Mouse (Mus musculus): Measurements from ENCODE around the gene Auts2. TPM values are rescaled to one million over a fixed set of nuclear protein-coding genes. Genes with fewer than 3 reads are reported as not detected.

The Auts2 gene
- polyA plus RNA-seq, 1 experiment from 2014 or later = 70.3 TPM

- no peak for DNase-seq (ENCODE audit: low spot score)
- no peak for ATAC-seq (ENCODE audit: low FRiP score)
These were observed 244.1 kb downstream of the Auts2 start for GRCm38 (mm10) chr5:132298996-132299395.

GRCm38 (mm10) chr5:132297309-132297708 is 245.8 kb downstream of the Auts2 start:
- no peak overlapping the region for H3K9ac ChIP-seq (ENCODE audit: low read depth, low read length)
- no peaks in the 10 kb centered on the region for H3K36me3 ChIP-seq (ENCODE audit: control insufficient read depth, insufficient read depth, low read length)
- H3K4me2 ChIP-seq (replicated peaks; ENCODE audit: low read depth, low read length) = no peak overlapping the region
- H3K4me3 ChIP-seq (ENCODE audit: low read depth, low read length) = no peak overlapping the region
- H3K27ac ChIP-seq (ENCODE audit: low read depth, low read length) = no peak overlapping the region
- H3K9me3 ChIP-seq (ENCODE audit: control insufficient read depth, low read length) = no peaks in the 10 kb centered on the region
- ATAC-seq (ENCODE audit: low FRiP score) (no peak), DNase-seq (ENCODE audit: low spot score) (no peak)
- H3K4me1 ChIP-seq (replicated peaks; ENCODE audit: control insufficient read depth, insufficient read depth, low read length) = no peaks in the 10 kb centered on the region; the same call in 1 of the 2 replicates
- H3K27me3 ChIP-seq (ENCODE audit: control insufficient read depth, insufficient read depth, low read length) = no peaks in the 10 kb centered on the region
- whole genome bisulfite sequencing = 90% methylated on average over 7 of the region's 7 CpGs

More at GRCm38 (mm10) chr5:132298996-132299395, 244.1 kb downstream of the Auts2 start:
- H3K36me3 ChIP-seq (ENCODE audit: control insufficient read depth, insufficient read depth, low read length) = no peaks in the 10 kb centered on the region
- no peak overlapping the region for H3K9ac ChIP-seq (ENCODE audit: low read depth, low read length)
- no peaks in the 10 kb centered on the region for H3K27me3 ChIP-seq (ENCODE audit: control insufficient read depth, insufficient read depth, low read length)
- no peaks in the 10 kb centered on the region; the same call in 1 of the 2 replicates for H3K4me1 ChIP-seq (replicated peaks; ENCODE audit: control insufficient read depth, insufficient read depth, low read length)
- H3K4me3 ChIP-seq (ENCODE audit: low read depth, low read length) = no peak overlapping the region
- no peaks in the 10 kb centered on the region for H3K9me3 ChIP-seq (ENCODE audit: control insufficient read depth, low read length)
- H3K27ac ChIP-seq (ENCODE audit: low read depth, low read length) = no peak overlapping the region
- no peak overlapping the region for H3K4me2 ChIP-seq (replicated peaks; ENCODE audit: low read depth, low read length)

- WGBS = 26% methylated on average over 3 of the region's 3 CpGs
- no peak overlapping the region for H3K9ac ChIP-seq (ENCODE audit: low read depth, low read length)
- no peak for ATAC-seq (ENCODE audit: low FRiP score)
- H3K27ac ChIP-seq (ENCODE audit: low read depth, low read length) = no peak overlapping the region
- no peaks in the 10 kb centered on the region for H3K9me3 ChIP-seq (ENCODE audit: control insufficient read depth, low read length)
- no peaks in the 10 kb centered on the region for H3K27me3 ChIP-seq (ENCODE audit: control insufficient read depth, insufficient read depth, low read length)
- no peak for DNase-seq (ENCODE audit: low spot score)
- no peak overlapping the region for H3K4me3 ChIP-seq (ENCODE audit: low read depth, low read length)
- H3K36me3 ChIP-seq (ENCODE audit: control insufficient read depth, insufficient read depth, low read length) = no peaks in the 10 kb centered on the region
- H3K4me1 ChIP-seq (replicated peaks; ENCODE audit: control insufficient read depth, insufficient read depth, low read length) = peaks cover 9% of the 10 kb centered on the region
- no peak overlapping the region for H3K4me2 ChIP-seq (replicated peaks; ENCODE audit: low read depth, low read length)
These were observed 248.7 kb downstream of the Auts2 start for GRCm38 (mm10) chr5:132294469-132294868.

- Histone ChIP-seq H3K4me3 (ENCODE audit: low read depth, low read length) (no peak overlapping the region), H3K4me1 (replicated peaks; ENCODE audit: control insufficient read depth, insufficient read depth, low read length) (peaks cover 9% of the 10 kb centered on the region), H3K9ac (ENCODE audit: low read depth, low read length) (no peak overlapping the region), H3K27ac (ENCODE audit: low read depth, low read length) (no peak overlapping the region), H3K27me3 (ENCODE audit: control insufficient read depth, insufficient read depth, low read length) (no peaks in the 10 kb centered on the region), H3K9me3 (ENCODE audit: control insufficient read depth, low read length) (no peaks in the 10 kb centered on the region), H3K4me2 (replicated peaks; ENCODE audit: low read depth, low read length) (no peak overlapping the region), H3K36me3 (ENCODE audit: control insufficient read depth, insufficient read depth, low read length) (no peaks in the 10 kb centered on the region)
- no peak for DNase-seq (ENCODE audit: low spot score)
- 83% methylated on average over 2 of the region's 2 CpGs for WGBS
- no peak for ATAC-seq (ENCODE audit: low FRiP score)
These were observed 250.2 kb downstream of the Auts2 start for GRCm38 (mm10) chr5:132292932-132293331.

GRCm38 (mm10) chr5:132290606-132291535 is 252.3 kb downstream of the Auts2 start:
- H3K9me3 ChIP-seq (ENCODE audit: control insufficient read depth, low read length) = no peaks in the 10 kb centered on the region
- ATAC-seq (ENCODE audit: low FRiP score) (peak; percentile 75), DNase-seq (ENCODE audit: low spot score) (peak; percentile 47)
- H3K27ac ChIP-seq (ENCODE audit: low read depth, low read length) = peak overlapping the region; percentile 63
- no peak overlapping the region for H3K9ac ChIP-seq (ENCODE audit: low read depth, low read length)
- H3K36me3 ChIP-seq (ENCODE audit: control insufficient read depth, insufficient read depth, low read length) = no peaks in the 10 kb centered on the region
- no peaks in the 10 kb centered on the region for H3K27me3 ChIP-seq (ENCODE audit: control insufficient read depth, insufficient read depth, low read length)
- H3K4me3 ChIP-seq (ENCODE audit: low read depth, low read length) = no peak overlapping the region
- peaks cover 9% of the 10 kb centered on the region for H3K4me1 ChIP-seq (replicated peaks; ENCODE audit: control insufficient read depth, insufficient read depth, low read length)
- H3K4me2 ChIP-seq (replicated peaks; ENCODE audit: low read depth, low read length) = no peak overlapping the region
- WGBS = 30% methylated on average over 13 of the region's 13 CpGs

GRCm38 (mm10) chr5:132283741-132284140 is 259.4 kb downstream of the Auts2 start:
- DNase-seq (ENCODE audit: low spot score) = no peak
- Histone ChIP-seq H3K9me3 (ENCODE audit: control insufficient read depth, low read length) (no peaks in the 10 kb centered on the region), H3K27ac (ENCODE audit: low read depth, low read length) (no peak overlapping the region), H3K4me2 (replicated peaks; ENCODE audit: low read depth, low read length) (no peak overlapping the region), H3K27me3 (ENCODE audit: control insufficient read depth, insufficient read depth, low read length) (no peaks in the 10 kb centered on the region), H3K4me1 (replicated peaks; ENCODE audit: control insufficient read depth, insufficient read depth, low read length) (no peaks in the 10 kb centered on the region), H3K9ac (ENCODE audit: low read depth, low read length) (no peak overlapping the region), H3K36me3 (ENCODE audit: control insufficient read depth, insufficient read depth, low read length) (no peaks in the 10 kb centered on the region), H3K4me3 (ENCODE audit: low read depth, low read length) (no peak overlapping the region)
- WGBS = 80% methylated on average over 3 of the region's 3 CpGs
- ATAC-seq (ENCODE audit: low FRiP score) = no peak

GRCm38 (mm10) chr5:132274098-132274898 is 268.8 kb downstream of the Auts2 start:
- Histone ChIP-seq H3K4me1 (replicated peaks; ENCODE audit: control insufficient read depth, insufficient read depth, low read length) (no peaks in the 10 kb centered on the region), H3K27me3 (ENCODE audit: control insufficient read depth, insufficient read depth, low read length) (no peaks in the 10 kb centered on the region), H3K4me2 (replicated peaks; ENCODE audit: low read depth, low read length) (no peak overlapping the region), H3K36me3 (ENCODE audit: control insufficient read depth, insufficient read depth, low read length) (no peaks in the 10 kb centered on the region), H3K9me3 (ENCODE audit: control insufficient read depth, low read length) (no peaks in the 10 kb centered on the region), H3K9ac (ENCODE audit: low read depth, low read length) (no peak overlapping the region), H3K4me3 (ENCODE audit: low read depth, low read length) (no peak overlapping the region), H3K27ac (ENCODE audit: low read depth, low read length) (no peak overlapping the region)
- DNase-seq (ENCODE audit: low spot score) (no peak), ATAC-seq (ENCODE audit: low FRiP score) (no peak)
- WGBS = 82% methylated on average over 15 of the region's 15 CpGs

- ATAC-seq (ENCODE audit: low FRiP score) (no peak), DNase-seq (ENCODE audit: low spot score) (no peak)
- Histone ChIP-seq H3K4me2 (replicated peaks; ENCODE audit: low read depth, low read length) (no peak overlapping the region), H3K4me3 (ENCODE audit: low read depth, low read length) (no peak overlapping the region), H3K27ac (ENCODE audit: low read depth, low read length) (no peak overlapping the region), H3K4me1 (replicated peaks; ENCODE audit: control insufficient read depth, insufficient read depth, low read length) (no peaks in the 10 kb centered on the region), H3K9me3 (ENCODE audit: control insufficient read depth, low read length) (no peaks in the 10 kb centered on the region), H3K27me3 (ENCODE audit: control insufficient read depth, insufficient read depth, low read length) (no peaks in the 10 kb centered on the region), H3K36me3 (ENCODE audit: control insufficient read depth, insufficient read depth, low read length) (no peaks in the 10 kb centered on the region), H3K9ac (ENCODE audit: low read depth, low read length) (no peak overlapping the region)
- WGBS = 86% methylated on average over 4 of the region's 4 CpGs
These were observed 271.0 kb downstream of the Auts2 start for GRCm38 (mm10) chr5:132272132-132272531.

Measured in hindbrain, embryonic 11.5 days (tissue).